Mouse (Mus musculus) erythroblast, embryonic 14.5 days (primary cell): ENCODE results near the gene Cfap65.

Experiments used
- GATA1 ChIP-seq: IDR thresholded peaks from 2 replicates; pipeline ENCODE4 v1.6.1; 2012; ENCODE audit warnings: low read length, inconsistent platforms, mixed read lengths
- TAL1 ChIP-seq: IDR thresholded peaks from 3 replicates; pipeline ENCODE4 v1.6.1; 2012; ENCODE audit warnings: low read length, inconsistent platforms, mixed read lengths

- TF ChIP-seq TAL1 (no peak), GATA1 (no peak)
Observed at GRCm38 (mm10) chr1:74967962-74968580, 32.7 kb upstream of the Cfap65 start.
